Mouse (Mus musculus) adrenal gland, adult 10 weeks (tissue): Measurements from ENCODE around the gene Cst8. TPM values are rescaled to one million over a fixed set of nuclear protein-coding genes. Genes with fewer than 3 reads are reported as not detected.

Source experiments
- polyA plus RNA-seq: library from polyadenylated mRNA; stranded (reverse); fragments of 350-450 nt; fragmentation: Illumina TruSeq; extraction: RNeasy Lipid Tissue Mini Kit (QIAGEN cat#74804); gene quantifications from one replicate; pipeline ENCODE4 v1.2.3, GENCODE M21; 2014; ENCODE audit warnings: low read depth, low replicate concordance

The Cst8 gene
- 132 TPM for polyA plus RNA-seq

DNA sequence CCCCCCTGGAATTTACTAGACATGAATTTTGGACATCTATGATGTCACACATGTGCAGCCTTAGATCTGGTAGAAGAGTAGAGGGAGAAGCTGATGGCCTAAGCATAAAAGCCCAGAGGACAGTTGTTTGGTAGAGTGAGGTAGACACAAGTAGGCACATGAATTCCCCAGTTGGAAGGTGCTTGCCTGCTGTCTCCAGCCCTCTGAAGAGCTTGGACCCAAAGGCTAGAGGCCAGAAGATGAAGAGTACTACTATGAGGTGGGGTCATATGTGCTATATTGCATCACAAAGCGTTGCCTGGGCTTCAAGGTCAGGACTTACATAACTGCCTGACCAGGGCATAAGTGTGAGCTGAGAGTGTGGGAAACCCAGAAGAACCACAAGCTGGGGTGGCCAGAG lies at the start of gene Cst8:
Gene Cst8, plus strand, starts transcription at position 301 of the 400 bp plus-strand sequence.

DNA sequence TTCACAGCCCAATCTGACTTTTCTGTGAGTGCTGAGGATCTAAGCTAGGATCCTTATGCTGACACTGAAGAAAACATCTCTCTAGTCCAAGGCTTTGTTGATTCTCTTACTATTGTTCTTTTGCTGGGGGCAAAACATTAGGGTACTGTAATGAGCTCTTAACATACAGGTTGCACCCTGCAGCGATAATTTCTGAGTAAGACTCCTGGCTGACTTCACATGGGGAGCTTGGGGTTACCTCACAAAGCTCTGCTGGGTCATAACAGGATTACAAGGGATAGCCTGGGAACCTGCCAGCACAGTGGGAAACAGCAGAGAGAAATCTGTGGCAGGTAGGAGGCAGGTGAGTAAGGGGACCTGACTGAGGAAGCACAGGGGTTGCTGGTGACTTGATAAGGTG lies 48.5 kb upstream of the Cst8 start, which contains the start of gene Cstl1:
Gene Cstl1, plus strand, starts transcription at position 301 of the 400 bp plus-strand sequence.

DNA sequence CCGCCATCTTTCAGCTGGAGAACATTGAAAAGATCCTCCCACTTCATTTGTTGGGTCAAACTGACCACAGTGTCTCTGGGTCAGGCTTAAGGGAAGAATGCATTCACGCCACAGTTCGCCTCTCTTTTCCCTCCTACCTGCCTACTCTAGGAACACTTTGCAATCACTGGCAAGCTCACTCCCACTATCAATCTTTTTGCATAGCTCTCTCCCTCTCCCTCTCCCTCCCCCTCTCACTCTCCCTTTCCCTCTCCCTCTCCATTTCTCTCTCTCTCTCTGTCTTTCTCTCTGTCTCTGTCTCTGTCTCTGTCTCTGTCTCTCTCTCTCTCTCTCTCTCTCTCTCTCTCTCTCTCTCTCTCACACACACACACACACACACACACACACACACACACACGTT lies 27.2 kb upstream of the Cst8 start, which contains the start of gene Cst11:
Gene Cst11, minus strand, starts transcription at position 101 of the 400 bp plus-strand sequence.

DNA sequence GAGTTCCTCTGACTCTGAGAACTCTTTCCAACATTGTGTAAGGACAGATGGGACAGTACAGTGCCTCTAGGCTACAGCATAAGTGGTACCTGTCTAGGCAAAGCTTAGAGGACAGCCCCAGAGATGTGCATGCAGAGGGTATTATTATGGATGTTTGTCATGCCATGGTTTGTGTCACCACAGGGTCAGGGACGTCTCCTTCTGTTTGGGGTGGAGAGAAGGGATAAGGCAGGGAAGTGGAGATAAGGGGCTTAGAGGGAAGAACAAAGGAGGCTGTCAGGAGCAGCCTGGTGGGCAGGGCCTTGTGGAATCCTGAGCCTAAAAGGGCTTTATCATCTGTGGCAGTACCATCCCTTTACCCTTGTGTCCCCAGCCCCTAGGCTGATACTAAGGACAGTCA lies 16.9 kb upstream of the Cst8 start, which contains the start of gene 8030411F24Rik:
Gene 8030411F24Rik, plus strand, starts transcription at position 301 of the 400 bp plus-strand sequence.

DNA sequence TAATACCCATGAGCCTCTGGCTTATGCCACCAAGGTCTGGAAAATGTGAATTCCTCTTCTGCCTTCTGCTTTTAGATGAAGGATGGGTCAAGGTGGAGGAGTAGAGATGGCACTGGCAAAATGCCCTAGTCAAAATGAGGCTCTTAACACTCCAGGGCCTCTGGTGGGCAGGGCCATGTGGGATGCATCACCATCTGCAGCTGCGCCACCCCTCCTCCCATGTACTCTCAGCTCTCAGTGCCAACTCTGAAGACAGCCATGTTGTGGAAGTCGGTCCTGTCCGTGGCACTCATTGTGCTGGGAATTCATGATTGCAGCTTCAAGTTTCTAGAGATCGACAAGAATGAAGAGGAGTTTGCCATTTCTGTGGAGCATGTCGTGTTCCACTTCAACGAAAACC lies 9.4 kb upstream of the Cst8 start, which contains the start of gene Cst12:
Gene Cst12, plus strand, starts transcription at position 220 of the 400 bp plus-strand sequence.

DNA sequence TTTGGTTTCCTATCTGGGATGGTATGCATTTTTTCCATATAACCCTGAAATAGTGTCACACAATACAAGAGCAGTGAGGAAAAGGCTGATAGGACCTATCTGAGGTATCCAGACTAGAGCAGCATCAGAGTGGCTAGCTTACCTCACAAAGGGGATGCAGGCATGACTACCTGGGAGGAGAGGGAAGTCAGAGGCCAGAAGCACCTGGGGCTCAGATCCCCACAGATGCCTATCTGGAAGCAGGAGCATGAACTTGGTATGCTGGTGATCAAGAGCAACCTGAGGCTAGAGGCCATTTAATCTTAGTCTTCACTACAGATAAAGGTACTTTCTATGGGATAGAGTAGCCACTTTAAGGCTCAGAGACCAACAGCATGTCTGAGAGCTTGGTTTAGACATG lies 21.3 kb downstream of the Cst8 start, which contains the start of gene Cst13:
Gene Cst13, plus strand, starts transcription at position 173 of the 400 bp plus-strand sequence.

DNA sequence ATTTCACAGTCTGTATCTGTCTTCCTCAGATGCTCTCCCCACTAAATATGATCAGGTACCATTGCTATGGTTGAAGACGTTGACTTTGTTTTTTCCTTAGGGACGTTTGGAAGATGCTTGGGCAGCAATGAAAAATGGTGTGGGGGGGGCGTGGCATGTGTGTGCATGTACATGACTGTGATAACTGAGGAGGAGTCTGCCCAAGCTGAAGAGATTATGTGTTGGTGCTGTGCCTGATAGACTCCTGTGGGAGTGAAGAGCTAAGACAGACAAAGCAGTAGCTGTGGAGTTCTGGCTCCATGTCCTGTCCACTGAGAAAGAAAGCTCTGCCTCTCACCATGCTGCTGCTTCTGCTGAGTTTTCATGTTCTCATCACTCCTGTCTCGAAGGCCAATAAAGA lies 36.3 kb downstream of the Cst8 start, which contains the start of gene Cst9:
Gene Cst9, plus strand, starts transcription at position 236 of the 400 bp plus-strand sequence.

Other genes with a start within 250 kb of the Cst8 start
- gene Nxt1, start 126.2 kb upstream of the Cst8 start, polyA plus RNA-seq = 6.6 TPM
- gene Gzf1, start 117.8 kb upstream of the Cst8 start, polyA plus RNA-seq = 46.9 TPM
- gene Napb, start 66.3 kb upstream of the Cst8 start, polyA plus RNA-seq = 14.1 TPM
- not detected for gene Cstl1, start 48.4 kb upstream of the Cst8 start, polyA plus RNA-seq
- gene Cst11, start 27.3 kb upstream of the Cst8 start, polyA plus RNA-seq = not detected
- not detected for gene 8030411F24Rik, start 16.8 kb upstream of the Cst8 start, polyA plus RNA-seq
- not detected for gene Cst12, start 9.4 kb upstream of the Cst8 start, polyA plus RNA-seq
- gene Cst13, start 21.3 kb downstream of the Cst8 start, polyA plus RNA-seq = not detected
- not detected for gene Cst9, start 36.4 kb downstream of the Cst8 start, polyA plus RNA-seq
- 2.6 TPM for gene 9230104L09Rik, start 66.3 kb downstream of the Cst8 start, polyA plus RNA-seq
- 48.5 TPM for gene Cst3, start 76.9 kb downstream of the Cst8 start, polyA plus RNA-seq
- not detected for gene Gm1330, start 204.5 kb downstream of the Cst8 start, polyA plus RNA-seq
- not detected for gene Gm10750, start 218.5 kb downstream of the Cst8 start, polyA plus RNA-seq